Mouse (Mus musculus): ENCODE results near the gene Mboat2. TPM values are rescaled to one million over a fixed set of nuclear protein-coding genes. Genes with fewer than 3 reads are reported as not detected.

Mboat2 gene
- total and polyA plus RNA-seq, 2 experiments from 2014 or later: 24.8 to 34.4 TPM

DNA sequence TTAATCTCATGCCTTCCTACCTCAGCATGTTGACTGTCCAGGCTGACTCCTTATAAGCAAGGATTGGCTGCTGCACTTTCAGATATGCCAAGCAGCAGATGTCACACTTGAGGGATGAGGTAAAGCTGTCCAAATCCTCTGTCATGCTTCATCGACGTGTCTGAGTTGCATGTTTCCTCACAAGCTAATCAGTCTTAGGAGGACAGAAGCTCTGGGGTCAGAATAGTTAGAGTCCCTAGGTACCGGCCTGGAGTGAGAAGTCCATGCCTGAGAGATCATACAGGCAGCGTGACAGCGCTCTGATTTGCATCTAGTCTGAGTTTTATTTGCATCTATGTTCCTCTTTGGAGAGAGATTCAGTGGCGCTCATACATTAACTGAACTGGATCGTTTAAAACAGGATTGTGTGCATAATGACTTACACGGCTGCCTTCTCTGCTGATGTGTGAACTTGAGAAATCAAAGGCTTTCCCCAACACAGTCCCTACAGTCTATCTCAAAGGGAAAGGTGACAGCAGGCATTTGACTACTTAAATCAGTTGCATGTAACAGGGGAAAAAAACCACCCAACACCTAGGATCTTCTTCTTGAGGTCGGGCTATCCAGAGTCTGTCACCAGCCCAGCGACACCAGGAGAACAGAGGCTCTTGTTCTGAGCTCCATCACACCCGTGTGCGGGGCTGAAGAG lies 88.0 kb downstream of the Mboat2 start:
- ATAC-seq (ENCODE audit: insufficient read depth, low read depth) (no peak), DNase-seq (ENCODE audit: low spot score) (no peak)
- no peaks in the 10 kb centered on the region for H3K9me3 ChIP-seq (replicated peaks; ENCODE audit: control insufficient read depth, low read length)
- no peak overlapping the region for H3K4me2 ChIP-seq (ENCODE audit: low read depth, low read length)
- WGBS: 76% methylated on average over 12 of the region's 12 CpGs
- 0 out of 2 replicates have a peak, but pooled peaks cover 10% of the 10 kb centered on the region for H3K36me3 ChIP-seq (replicated peaks; ENCODE audit: control insufficient read depth, insufficient read depth, low read length)
- H3K27me3 ChIP-seq (ENCODE audit: control insufficient read depth, insufficient read depth, low read length): no peaks in the 10 kb centered on the region
- no peak overlapping the region for H3K9ac ChIP-seq (replicated peaks; ENCODE audit: low read depth, low read length)
- no peak overlapping the region for H3K27ac ChIP-seq (ENCODE audit: low read depth)
- H3K4me3 ChIP-seq (ENCODE audit: low read depth, low read length): no peak overlapping the region
- peaks cover 6% of the 10 kb centered on the region; the same call in 1 of the 2 replicates for H3K4me1 ChIP-seq (ENCODE audit: control insufficient read depth, insufficient read depth)
- TF ChIP-seq EP300 (IDR thresholded peaks at IDR 0.05; ENCODE audit: low read depth) (no peak), CTCF (IDR thresholded peaks at IDR 0.05; ENCODE audit: low read depth) (no peak)

DNA sequence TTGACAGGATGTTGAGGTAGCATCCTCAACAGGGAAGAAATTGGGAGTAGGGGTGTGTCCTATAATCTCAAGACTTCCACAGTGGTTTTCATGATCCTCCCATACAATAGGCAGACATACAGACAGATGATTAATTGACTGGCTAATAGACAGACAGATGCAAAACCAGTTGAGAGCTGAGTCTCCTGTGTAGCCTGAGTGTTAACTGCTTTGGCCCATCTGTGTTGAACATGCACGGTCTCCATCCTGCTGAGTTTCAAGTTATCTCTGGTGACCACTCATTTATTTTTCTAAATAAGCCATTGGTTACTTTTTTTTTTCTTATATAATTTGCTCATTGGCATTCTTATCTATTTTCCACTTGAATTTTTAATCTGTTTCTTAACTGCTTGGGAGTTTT lies 90.2 kb downstream of the Mboat2 start:
- Histone ChIP-seq H3K4me3 (ENCODE audit: low read depth, low read length) (no peak overlapping the region), H3K4me2 (ENCODE audit: low read depth, low read length) (no peak overlapping the region), H3K4me1 (ENCODE audit: control insufficient read depth, insufficient read depth) (peaks cover 24% of the 10 kb centered on the region), H3K9me3 (replicated peaks; ENCODE audit: control insufficient read depth, low read length) (no peaks in the 10 kb centered on the region), H3K9ac (replicated peaks; ENCODE audit: low read depth, low read length) (no peak overlapping the region), H3K27ac (ENCODE audit: low read depth) (no peak overlapping the region), H3K36me3 (replicated peaks; ENCODE audit: control insufficient read depth, insufficient read depth, low read length) (0 out of 2 replicates have a peak, but pooled peaks cover 5% of the 10 kb centered on the region), H3K27me3 (ENCODE audit: control insufficient read depth, insufficient read depth, low read length) (no peaks in the 10 kb centered on the region)
- WGBS: 76% methylated on average over 1 of the region's 1 CpGs
- no peak for DNase-seq (ENCODE audit: low spot score)
- TF ChIP-seq CTCF (IDR thresholded peaks at IDR 0.05; ENCODE audit: low read depth): no peak
- TF ChIP-seq EP300 (IDR thresholded peaks at IDR 0.05; ENCODE audit: low read depth): no peak
- no peak for ATAC-seq (ENCODE audit: insufficient read depth, low read depth)

GRCm38 (mm10) chr12:24924003-24924402 lies 93.3 kb downstream of the Mboat2 start:
- Histone ChIP-seq H3K4me1 (ENCODE audit: control insufficient read depth, insufficient read depth) (peaks cover 30% of the 10 kb centered on the region), H3K4me3 (ENCODE audit: low read depth, low read length) (no peak overlapping the region), H3K27me3 (ENCODE audit: control insufficient read depth, insufficient read depth, low read length) (no peaks in the 10 kb centered on the region), H3K4me2 (ENCODE audit: low read depth, low read length) (no peak overlapping the region), H3K9ac (replicated peaks; ENCODE audit: low read depth, low read length) (no peak overlapping the region), H3K36me3 (replicated peaks; ENCODE audit: control insufficient read depth, insufficient read depth, low read length) (no peaks in the 10 kb centered on the region), H3K27ac (ENCODE audit: low read depth) (no peak overlapping the region), H3K9me3 (replicated peaks; ENCODE audit: control insufficient read depth, low read length) (no peaks in the 10 kb centered on the region)
- no peak for TF ChIP-seq CTCF (IDR thresholded peaks at IDR 0.05; ENCODE audit: low read depth)
- 57% methylated on average over 4 of the region's 4 CpGs for WGBS
- ATAC-seq (ENCODE audit: insufficient read depth, low read depth) (no peak), DNase-seq (ENCODE audit: low spot score) (no peak)

DNA sequence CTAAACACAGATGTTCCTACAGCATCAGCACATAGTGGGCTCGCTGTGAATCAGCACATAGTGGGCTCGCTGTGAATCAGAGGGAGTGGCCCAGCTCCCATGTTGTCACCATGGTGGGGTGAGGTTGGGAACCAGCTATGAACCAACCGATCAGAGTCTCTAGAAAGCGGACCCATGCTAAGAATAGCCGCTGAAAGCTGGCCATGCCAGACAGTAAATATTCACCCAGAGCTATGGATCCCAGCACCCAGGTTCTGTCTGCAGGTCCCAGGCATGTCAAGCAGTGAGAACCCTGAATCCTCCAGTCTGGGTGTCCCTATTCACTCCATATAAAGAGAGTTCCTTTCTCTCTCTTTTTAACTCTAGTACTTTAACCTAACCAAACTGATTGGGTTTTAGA lies 94.6 kb downstream of the Mboat2 start:
- Histone ChIP-seq H3K36me3 (replicated peaks; ENCODE audit: control insufficient read depth, insufficient read depth, low read length) (no peaks in the 10 kb centered on the region), H3K27ac (ENCODE audit: low read depth) (0 out of 2 replicates have a peak overlapping the region, but pooled peaks have one; percentile 3), H3K9ac (replicated peaks; ENCODE audit: low read depth, low read length) (no peak overlapping the region), H3K27me3 (ENCODE audit: control insufficient read depth, insufficient read depth, low read length) (no peaks in the 10 kb centered on the region), H3K9me3 (replicated peaks; ENCODE audit: control insufficient read depth, low read length) (no peaks in the 10 kb centered on the region), H3K4me3 (ENCODE audit: low read depth, low read length) (no peak overlapping the region), H3K4me1 (ENCODE audit: control insufficient read depth, insufficient read depth) (peaks cover 31% of the 10 kb centered on the region), H3K4me2 (ENCODE audit: low read depth, low read length) (no peak overlapping the region)
- 47% methylated on average over 5 of the region's 5 CpGs for WGBS
- DNase-seq (ENCODE audit: low spot score) (no peak), ATAC-seq (ENCODE audit: insufficient read depth, low read depth) (peak; percentile 57; the same call in 1 of the 2 replicates)
- TF ChIP-seq EP300 (IDR thresholded peaks at IDR 0.05; ENCODE audit: low read depth) (no peak), CTCF (IDR thresholded peaks at IDR 0.05; ENCODE audit: low read depth) (no peak)

DNA sequence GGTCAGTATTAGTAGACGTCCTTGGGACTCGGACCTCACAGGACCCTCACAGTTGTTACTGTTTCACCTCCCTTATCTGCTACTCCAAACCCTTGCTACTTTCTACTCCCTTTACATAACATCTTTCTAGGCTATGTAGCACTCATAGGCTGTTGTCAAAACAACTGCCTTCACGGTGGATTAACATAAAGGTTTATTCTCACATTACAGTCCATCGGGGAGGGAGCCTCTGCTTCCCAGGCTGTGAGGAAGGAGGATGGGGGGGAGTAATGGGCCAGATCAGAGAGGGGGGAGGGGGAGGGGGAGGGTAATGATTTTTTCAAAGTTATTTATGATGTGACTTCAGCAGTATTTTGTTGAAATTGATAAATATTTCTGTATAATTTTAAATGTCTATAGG lies 95.0 kb downstream of the Mboat2 start:
- no peak overlapping the region for H3K4me3 ChIP-seq (ENCODE audit: low read depth, low read length)
- H3K36me3 ChIP-seq (replicated peaks; ENCODE audit: control insufficient read depth, insufficient read depth, low read length): no peaks in the 10 kb centered on the region
- 44% methylated on average over 4 of the region's 4 CpGs for WGBS
- no peak overlapping the region for H3K4me2 ChIP-seq (ENCODE audit: low read depth, low read length)
- H3K9me3 ChIP-seq (replicated peaks; ENCODE audit: control insufficient read depth, low read length): no peaks in the 10 kb centered on the region
- DNase-seq (ENCODE audit: low spot score): no peak
- 0 out of 2 replicates have a peak overlapping the region, but pooled peaks have one; percentile 3 for H3K27ac ChIP-seq (ENCODE audit: low read depth)
- TF ChIP-seq EP300 (IDR thresholded peaks at IDR 0.05; ENCODE audit: low read depth) (no peak), CTCF (IDR thresholded peaks at IDR 0.05; ENCODE audit: low read depth) (no peak)
- ATAC-seq (ENCODE audit: insufficient read depth, low read depth): no peak
- H3K27me3 ChIP-seq (ENCODE audit: control insufficient read depth, insufficient read depth, low read length): no peaks in the 10 kb centered on the region
- peaks cover 31% of the 10 kb centered on the region for H3K4me1 ChIP-seq (ENCODE audit: control insufficient read depth, insufficient read depth)
- H3K9ac ChIP-seq (replicated peaks; ENCODE audit: low read depth, low read length): no peak overlapping the region

All from heart, postnatal 0 days (tissue).